Mouse (Mus musculus): ENCODE results near the gene Gpr65.

- no peak for TF ChIP-seq CTCF (IDR thresholded peaks at IDR 0.05; ENCODE audit: control insufficient read depth, insufficient read depth, insufficient read length)
- no peak for TF ChIP-seq CEBPB (IDR thresholded peaks at IDR 0.05; ENCODE audit: low read depth)
- TF ChIP-seq USF1 (IDR thresholded peaks at IDR 0.05; ENCODE audit: low read depth) = no peak
- no peak for TF ChIP-seq MYOG (IDR thresholded peaks at IDR 0.05; ENCODE audit: control insufficient read depth, extremely low read depth, insufficient read length)
- TF ChIP-seq MYOD1 (IDR thresholded peaks at IDR 0.05; ENCODE audit: control insufficient read depth, insufficient read length, low read depth) = no peak
- no peak for TF ChIP-seq FOSL1 (IDR thresholded peaks at IDR 0.05; ENCODE audit: insufficient read depth, low read length, poor library complexity, severe bottlenecking)
- TF ChIP-seq MAX (IDR thresholded peaks at IDR 0.05) = no peak
These were observed 2.6 kb downstream of the Gpr65 start for GRCm38 (mm10) chr12:98270810-98271566.
